Mouse (Mus musculus): ENCODE measurements at regions not wholly inside any gene's neighbourhood (a gene's known extent, or its start where the extent isn't known, plus 50 kb on each side); places are given as distances from the start of the nearest gene placed in this dataset.

DNA sequence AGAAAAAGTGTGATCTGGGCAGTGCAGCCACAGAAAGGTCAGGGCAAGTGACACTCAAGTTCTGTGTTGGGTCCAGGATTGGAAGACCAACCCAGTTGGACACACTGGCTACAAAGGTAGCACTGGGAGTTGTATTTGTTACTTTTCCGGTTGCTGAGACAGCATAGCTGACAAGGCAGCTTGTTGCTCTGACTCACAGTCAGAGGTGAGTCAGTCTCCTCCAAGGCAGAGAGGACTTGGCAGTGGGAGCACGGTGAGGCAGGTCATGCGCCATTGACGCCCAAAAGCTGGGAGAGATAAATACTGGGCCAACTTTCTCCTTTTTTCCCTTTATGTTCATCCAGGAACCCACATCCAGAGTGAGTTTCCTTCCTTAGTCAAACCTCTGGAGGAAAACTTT, 88.4 kb downstream of the Zfp706 start:
- DNase-seq (ENCODE audit: low spot score in 2 of 2) = no peak

DNA sequence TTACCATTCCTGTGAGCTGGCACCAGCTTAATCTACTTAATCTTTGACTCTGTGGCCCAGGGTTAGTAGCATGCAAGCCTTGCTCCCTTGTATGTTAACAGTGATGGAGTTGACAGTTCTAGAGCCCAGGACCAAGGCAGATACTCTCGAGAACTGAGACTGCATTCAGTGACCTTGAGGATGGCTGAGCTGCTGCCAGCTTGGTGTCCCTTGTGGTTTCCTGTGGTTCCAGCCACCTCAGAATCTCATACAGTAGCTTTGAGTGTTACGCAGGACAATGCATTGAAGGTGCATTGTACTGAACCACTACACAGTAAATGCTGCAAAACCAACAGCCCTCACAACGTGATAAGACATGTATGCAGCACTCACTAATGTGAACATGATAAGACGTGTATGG, 90.6 kb downstream of the Zfp706 start:
- DNase-seq (ENCODE audit: low spot score in 2 of 2) = no peak

DNA sequence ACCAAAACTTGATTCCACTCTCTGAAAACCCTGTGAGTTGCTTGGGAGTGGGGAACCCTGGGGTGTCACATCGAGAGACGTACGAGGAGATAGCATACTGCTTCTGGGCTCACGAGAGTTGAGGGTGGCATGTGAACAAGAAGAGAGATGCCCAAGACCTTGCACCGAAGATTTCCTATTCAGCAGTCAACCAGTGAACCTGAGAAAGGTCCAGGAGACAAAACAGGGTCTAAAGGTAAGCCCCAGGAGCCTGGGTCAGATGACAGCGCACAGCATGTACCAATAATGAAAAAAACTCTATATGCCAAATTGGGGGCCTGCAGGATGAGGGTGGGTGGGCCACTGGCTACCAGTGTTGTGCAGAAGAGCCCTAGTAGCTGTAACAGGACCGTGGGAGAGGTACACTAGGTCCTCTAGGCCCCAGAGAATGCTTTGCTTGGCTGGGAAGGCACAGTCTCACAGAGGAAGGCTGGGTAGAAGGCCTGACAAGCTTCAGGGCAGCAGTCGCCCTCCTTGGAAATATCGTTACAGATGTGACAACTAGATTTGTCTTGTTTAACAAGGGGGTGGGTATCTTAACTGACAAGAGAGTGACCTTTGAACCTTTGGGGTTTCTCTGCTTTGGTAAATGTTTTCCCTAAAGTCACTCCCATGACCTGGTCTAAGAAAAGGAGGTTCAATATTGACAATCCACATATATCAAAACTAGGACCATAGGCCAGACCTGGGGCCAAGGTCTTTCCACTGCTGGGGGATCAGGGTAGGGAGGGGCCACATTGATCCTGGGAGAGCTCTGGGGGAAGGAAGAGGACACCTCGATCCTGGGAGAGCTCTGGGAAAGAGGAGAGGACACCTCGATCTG, 93.1 kb downstream of the Zfp706 start:
- DNase-seq (ENCODE audit: low spot score in 2 of 2) = no peak

DNA sequence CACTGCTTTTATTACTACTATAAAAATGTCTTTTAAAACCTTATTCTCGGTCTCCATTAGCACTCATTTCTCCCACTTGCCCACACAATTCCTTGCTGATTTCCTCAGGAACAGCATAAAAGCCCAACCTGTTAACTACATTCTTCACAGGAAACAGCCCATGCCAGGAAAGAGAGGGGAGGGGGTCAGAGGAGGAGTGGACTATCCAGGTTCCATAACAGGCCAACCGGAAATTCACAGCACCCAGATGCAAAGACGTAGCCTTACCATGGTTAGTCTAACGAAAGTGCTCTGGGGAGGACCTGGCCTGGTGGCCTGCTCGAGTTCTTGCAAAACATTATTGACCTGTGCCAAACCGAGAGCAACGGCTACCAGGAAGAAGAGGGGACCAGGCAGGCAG, 94.3 kb downstream of the Zfp706 start:
- no peak for DNase-seq (ENCODE audit: low spot score in 2 of 2)

DNA sequence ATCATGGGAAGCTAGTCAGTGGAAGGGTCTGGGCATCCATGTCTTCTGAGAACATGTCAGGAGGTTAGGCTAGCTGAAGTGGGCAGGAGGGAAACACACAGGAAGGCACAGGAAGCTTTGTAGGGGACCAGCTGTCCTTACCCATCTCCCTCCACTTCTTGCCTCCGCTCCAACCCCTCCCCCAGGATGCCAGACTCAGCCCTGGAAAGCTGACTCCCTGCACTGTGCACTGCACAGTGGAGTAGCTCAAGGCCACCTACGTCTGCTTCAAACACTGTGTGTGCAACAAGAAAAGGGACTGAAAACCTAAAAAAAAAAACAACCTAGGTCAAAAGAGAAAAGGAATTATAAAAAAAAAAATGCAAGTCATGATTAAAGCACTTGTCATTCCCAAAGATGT, 97.3 kb downstream of the Zfp706 start:
- no peak for DNase-seq (ENCODE audit: low spot score in 2 of 2)

DNA sequence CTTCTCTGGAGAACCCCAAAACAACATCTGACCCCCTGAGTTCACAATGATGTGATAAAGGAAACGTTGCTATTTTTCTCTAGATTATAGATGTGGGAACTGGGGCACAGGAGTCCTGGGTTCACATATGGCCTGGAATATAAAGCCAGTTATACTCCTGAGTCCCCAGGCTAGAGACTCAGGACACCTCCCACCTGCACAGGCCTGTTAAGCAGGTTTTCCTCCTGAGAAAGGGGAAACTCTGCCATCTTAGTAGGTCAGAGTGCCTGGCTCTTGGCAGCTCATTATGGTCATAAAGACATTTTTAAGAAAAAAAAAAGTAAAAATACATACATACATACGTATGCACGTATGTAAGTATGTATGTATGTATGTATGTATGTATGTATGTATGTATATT, 98.1 kb downstream of the Zfp706 start:
- DNase-seq (ENCODE audit: low spot score in 2 of 2) = no peak

DNA sequence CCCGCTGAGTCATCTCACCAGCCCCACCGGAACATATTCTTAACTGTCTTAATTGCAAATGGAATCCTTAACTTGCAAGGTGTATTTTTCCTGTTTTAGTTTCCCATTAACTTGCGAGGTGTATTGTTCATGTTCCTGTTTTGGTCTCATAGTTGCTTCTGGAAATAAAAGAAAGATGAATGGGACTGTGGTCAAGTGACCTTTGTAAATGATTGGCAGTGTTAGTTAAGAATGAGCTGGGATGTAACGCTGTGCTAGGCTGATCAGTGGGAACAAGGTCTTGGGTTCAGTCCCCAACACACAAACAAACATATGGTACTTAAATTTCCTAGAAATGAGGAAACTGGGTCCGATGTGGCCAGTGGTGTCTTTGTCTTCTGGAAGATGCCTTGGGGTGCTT, 100.8 kb downstream of the Zfp706 start:
- DNase-seq (ENCODE audit: low spot score in 2 of 2) = no peak

DNA sequence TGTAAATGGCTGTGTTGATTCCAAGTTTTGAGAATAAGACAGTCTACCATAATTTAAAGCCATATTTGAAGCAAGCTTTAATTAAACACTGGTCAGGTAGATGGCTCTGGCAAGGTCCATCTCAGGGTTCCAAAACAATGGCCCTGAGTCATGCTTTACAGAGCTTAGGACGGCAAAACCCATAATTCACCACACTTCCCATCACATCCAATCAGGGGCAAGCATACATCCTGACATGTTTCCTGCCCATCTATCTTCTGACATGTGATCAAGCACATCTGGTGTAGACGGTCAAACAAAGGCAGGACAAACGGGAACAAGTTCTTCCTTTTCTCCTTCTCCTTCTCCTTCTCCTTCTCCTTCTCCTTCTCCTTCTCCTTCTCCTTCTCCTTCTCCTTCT, 101.5 kb downstream of the Zfp706 start:
- DNase-seq (ENCODE audit: low spot score in 2 of 2) = no peak

DNA sequence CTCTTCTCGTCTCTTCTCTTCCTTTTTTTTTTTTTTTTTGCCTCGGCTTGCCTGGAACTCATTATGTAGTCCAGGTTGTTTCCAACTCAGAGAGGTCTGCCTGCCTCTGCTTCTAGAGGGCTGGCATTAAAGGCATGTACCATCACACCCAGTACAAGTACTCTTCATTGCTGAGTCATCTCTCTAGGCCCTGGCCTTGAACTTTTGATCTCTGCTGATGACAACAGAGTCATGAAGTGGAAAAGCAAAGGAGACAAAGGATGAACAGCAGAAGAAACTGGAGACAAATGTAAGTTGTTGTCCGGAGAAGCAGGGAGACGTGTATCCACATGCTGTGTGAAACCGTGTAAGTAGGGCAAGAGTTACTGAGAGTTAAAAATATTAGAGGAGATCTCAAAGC, 103.7 kb downstream of the Zfp706 start:
- no peak for DNase-seq (ENCODE audit: low spot score in 2 of 2)

DNA sequence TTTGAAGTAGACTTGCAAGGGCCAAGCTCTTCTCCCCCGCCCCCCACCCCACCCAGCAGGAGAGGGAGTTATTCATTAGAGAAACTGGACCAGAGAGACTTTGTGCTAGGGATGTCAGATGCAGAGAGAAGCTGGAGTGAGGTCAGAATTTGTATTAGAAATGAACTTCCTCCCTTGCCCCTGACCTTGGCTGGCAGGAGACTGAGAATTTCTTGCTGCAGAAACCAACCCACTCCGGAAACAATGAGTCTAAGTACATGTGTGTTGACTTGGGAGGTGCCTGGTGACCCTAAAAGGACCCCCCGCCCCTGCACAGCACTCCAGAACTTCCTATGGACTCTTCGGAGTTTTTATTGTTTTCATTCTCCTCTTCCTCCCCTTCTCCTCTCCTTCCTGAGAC, 104.3 kb downstream of the Zfp706 start:
- no peak for DNase-seq (ENCODE audit: low spot score in 2 of 2)

DNA sequence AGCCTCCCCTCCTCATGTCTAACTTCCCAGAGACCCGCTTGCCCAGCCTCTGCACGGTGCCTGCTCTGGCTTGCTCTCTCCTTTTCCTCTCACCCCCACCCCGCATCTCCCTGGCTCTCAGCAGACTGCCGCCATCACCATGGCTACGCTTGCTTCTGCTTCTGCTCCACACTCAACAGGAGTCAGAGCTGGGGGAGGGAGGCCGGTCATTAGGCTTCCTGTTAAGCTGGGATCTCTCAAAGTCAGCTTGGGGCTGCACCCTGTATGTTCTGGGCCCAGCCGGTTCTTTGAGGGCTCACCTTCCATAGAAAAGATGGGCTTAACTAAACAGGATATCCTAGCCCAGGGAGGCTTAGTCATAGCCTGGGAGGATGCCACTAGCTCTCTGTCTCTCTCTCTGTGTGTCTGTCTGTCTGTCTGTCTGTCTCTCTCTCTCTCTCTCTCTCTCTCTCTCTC, 105.7 kb downstream of the Zfp706 start:
- peak; percentile 70 for DNase-seq (ENCODE audit: low spot score in 2 of 2)

DNA sequence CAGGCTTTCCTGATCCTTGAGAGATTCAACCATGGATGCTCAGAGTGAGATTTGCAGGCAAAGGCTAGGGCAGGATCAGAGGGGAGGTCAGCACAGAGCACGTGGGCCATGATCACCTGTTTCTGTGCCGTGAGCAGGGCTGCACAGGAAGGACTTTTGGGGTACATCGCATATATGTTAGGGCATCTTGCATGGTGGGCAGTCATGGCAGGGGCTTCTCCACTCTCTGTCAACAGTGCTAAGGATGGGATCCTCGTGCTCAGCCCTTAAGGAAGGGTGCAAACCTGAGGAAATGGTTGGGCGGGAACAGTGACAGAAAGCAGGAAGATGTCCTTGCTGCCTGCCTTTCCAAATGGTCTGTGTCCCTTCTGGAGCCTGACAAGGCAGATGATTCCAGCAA, 106.2 kb downstream of the Zfp706 start:
- no peak for DNase-seq (ENCODE audit: low spot score in 2 of 2)

DNA sequence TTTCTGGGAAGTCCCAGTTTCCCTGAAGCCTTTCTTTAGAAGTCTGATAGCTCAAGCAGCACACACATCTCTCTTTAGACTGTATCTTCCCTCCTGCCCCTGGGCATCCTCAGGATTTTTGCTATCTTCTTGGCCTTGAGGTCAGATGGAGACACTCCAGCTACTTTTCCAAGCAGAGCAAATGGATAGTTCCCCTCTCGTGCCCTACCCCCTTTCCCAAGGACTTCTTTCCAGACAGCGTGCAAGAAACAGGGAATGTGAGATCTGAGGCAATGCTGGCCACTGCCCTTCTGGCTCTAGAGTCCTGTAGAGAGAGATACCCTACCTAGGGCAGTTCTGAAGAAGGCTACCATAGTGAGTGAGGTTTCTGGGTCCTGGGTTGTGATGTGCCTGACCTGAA, 106.6 kb downstream of the Zfp706 start:
- DNase-seq (ENCODE audit: low spot score in 2 of 2) = no peak

DNA sequence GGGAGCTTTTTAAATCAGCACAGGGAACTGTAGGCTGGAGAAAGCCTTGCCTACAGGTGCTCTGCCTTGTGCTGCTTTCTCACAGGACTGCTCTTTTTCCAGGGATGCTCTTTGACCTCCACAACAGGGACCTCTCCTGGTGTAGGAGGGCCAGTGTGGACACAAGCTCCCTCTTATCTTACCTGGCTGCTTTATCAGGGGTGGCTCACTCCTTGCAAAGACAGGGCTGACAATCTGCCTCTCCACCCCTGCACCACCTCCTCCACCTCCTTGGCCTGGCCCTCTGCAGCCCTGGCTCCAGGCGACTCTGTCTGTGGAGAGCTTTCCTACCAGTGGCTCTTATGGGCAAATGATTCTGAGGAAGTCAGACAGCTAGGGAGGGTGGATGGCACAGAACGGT, 107.7 kb downstream of the Zfp706 start:
- no peak for DNase-seq (ENCODE audit: low spot score in 2 of 2)

DNA sequence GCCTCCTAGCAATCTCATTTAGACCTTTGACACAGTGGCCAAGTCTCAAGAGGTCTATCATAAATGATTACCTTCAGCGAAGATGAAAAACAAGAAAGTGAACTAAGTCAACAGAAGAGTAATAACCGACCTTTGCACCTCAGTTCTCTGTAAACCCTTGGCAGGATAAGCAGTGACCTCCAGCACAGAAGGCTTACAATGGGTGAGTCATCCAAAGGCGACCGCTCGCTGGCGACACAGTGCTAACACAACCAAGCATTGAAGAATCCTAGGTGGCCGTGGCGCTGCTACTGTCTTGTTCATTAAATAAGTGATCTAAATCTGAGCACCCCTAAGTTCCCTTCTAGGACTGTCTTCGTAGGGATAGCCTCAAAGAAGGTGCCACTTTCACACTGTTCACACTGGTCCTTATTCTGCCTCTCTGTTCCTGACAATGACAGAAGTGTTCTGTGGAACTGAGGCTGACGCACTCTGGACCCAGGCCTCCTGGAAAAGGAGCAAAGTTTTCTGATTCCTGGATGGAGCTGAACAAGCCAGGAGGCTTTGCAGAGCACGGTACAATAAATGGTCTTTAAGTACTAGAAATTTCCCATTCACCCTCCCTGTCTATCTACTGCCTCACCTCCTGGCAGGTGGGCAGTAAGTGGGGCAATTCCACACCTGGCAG, 108.6 kb downstream of the Zfp706 start:
- DNase-seq (ENCODE audit: low spot score in 2 of 2) = no peak

DNA sequence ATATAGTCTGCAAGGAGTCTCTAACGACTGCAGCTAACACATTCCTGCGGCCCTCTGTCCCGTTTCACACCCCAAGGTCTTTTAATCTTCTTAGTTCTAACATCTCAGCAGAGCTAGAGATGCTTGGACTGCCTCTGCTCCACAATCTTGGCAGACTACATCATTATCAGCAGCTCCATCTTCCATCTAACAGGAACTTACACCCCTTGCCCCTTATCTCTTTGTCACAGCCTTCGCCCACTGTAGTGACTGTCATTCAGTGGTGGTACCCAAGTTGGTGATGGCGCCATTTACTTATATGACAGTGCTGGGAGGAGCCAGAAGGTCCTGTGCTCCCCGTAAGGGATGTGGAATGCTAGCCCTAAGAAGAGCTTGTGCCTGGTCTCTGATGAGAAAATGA, 109.2 kb downstream of the Zfp706 start:
- no peak for DNase-seq (ENCODE audit: low spot score in 2 of 2)

DNA sequence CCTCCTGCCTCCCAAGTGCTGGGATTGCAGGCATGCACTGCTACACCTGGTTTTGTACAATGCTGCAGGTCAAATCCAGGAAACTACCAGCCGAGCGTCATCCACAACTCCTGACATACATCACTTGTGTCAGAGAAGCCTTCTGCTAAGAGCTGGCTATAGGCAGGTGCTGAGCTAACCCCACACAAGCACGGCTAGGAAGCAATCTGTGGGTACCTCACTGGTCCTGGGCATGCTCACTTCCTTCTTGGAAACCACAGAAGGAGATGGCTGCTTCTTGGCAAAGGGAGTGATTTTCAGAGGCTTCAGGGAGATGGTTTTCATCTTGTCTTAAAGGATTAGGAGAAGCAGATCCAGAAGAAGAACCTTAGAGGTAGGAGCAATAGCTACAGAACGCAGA, 111.3 kb downstream of the Zfp706 start:
- no peak for DNase-seq (ENCODE audit: low spot score in 2 of 2)

DNA sequence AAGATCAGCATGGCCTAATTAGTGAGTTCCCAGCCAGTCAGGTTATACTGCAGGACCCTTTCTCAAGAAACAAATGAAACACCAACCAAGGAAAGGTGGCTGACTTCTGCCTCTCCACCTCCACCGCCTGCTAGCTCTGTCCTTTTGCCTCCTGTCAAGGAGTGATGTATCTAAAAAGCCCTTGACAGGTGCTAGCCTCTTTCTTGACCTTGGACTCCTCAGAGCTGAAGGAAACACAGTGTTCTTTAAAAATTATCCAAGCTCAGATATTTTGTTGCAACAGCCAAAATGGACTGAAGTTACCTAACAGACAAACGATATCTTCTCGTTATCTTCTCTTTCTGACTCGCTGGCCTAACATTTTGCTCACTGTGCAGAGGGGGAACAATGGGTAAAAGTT, 112.5 kb downstream of the Zfp706 start:
- no peak for DNase-seq (ENCODE audit: low spot score in 2 of 2)

DNA sequence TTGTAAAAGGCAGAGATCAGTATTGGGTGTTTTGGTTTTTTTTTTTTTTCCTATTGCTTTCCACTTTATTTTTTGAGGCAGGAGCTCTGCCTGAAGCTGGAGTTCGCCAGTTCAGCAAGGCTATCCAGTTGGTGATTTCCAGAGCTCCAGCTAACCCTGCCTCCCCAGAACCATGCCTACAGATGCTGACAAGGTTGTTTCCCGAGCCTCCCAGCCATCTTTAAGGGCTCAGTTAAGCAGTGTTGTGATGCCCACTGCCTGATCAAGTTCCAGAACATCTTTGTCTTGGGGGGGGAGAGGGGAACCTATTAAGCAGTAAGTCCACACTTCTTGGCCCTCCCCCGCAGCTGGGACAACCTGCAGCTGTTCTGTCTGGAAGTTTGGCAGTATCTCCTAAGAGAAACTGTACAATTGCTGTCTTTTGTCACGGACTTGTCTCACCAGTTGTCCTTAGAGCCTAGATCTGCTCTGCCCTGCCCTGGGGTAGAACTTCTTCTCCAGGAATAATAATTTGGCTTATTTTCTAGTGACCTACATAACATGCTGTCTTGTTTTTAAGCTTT, 114.1 kb downstream of the Zfp706 start:
- no peak for DNase-seq (ENCODE audit: low spot score in 2 of 2)

DNA sequence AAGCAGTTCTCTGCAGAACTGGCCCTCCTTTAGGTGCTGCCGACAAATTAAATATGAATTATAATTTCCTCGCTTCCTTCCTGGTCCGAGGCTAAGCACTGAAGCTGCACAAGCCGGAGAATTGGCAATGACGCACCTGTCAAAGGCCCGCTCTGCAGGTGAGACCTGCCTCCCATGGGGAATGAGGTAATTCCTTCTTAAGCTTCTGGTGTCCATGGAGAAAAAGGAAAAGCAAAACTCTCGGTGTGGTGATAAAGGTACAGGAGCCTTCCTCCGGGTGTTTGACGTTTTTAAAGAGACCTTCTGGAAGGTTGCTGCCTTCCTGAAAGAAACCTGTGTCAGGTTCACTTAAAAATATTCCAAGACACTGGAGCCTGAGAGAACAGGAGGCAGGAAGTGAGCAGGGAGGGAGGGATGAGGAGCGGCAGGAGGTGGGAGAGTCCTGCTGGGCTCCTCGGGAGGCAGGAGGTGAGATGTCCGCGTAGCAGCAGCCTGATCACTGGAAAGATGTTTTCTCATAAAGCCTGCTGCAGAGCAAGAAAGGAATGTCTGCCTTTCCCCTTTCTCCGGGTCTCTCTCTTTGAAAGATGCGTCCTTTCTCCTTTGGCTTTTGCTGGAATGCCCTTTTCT, 114.9 kb downstream of the Zfp706 start:
- no peak for DNase-seq (ENCODE audit: low spot score in 2 of 2)

DNA sequence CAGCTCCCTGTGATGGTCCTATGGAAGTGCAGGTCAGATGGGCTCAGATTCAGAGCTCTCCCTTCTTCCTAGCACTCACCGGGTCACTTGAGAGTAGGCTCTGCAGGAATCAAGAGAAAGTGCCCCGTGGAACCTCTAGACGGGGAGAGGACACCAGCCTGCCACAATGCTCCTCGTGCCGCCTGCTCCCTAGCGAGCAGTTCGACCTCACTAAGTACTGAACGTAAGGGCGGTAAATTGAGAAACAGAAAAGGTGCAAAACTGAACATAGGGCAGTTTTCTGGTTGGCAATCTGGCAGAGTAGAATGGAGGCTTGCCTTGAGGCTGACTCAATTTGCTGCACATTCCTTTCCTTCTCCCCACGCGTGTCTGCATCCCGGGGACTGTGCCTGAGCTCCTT, 115.7 kb downstream of the Zfp706 start:
- no peak for DNase-seq (ENCODE audit: low spot score in 2 of 2)

DNA sequence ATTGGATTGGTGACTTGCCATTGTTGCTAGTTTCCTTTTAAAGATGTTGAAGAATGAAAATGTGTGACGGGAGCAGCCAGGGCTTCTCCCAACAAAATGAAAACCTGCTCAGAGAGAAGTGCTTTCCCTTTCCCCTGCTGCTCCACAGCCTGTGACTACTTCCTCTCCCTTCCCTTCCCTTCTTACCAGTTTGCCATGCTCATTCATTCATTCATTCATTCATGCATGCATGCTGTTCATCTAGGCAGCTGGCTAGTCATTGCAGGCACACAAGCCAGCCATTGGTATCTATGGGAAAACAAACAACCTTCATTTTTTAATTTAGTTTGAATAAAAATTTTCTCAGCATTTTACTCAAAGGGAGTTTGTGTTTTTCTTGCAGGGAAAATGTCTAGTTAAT, 116.3 kb downstream of the Zfp706 start:
- DNase-seq (ENCODE audit: low spot score in 2 of 2) = no peak

All from layer of hippocampus, adult 8-10 months (tissue).